Mouse (Mus musculus): Measurements from ENCODE around the gene Bud31. TPM values are rescaled to one million over a fixed set of nuclear protein-coding genes. Genes with fewer than 3 reads are reported as not detected.

Gene Bud31
- polyA plus RNA-seq (2014; fragmentation: Illumina TruSeq; extraction: RNeasy Lipid Tissue Mini Kit (QIAGEN cat#74804); ENCODE audit: low read depth, low replicate concordance): 146 TPM

DNA sequence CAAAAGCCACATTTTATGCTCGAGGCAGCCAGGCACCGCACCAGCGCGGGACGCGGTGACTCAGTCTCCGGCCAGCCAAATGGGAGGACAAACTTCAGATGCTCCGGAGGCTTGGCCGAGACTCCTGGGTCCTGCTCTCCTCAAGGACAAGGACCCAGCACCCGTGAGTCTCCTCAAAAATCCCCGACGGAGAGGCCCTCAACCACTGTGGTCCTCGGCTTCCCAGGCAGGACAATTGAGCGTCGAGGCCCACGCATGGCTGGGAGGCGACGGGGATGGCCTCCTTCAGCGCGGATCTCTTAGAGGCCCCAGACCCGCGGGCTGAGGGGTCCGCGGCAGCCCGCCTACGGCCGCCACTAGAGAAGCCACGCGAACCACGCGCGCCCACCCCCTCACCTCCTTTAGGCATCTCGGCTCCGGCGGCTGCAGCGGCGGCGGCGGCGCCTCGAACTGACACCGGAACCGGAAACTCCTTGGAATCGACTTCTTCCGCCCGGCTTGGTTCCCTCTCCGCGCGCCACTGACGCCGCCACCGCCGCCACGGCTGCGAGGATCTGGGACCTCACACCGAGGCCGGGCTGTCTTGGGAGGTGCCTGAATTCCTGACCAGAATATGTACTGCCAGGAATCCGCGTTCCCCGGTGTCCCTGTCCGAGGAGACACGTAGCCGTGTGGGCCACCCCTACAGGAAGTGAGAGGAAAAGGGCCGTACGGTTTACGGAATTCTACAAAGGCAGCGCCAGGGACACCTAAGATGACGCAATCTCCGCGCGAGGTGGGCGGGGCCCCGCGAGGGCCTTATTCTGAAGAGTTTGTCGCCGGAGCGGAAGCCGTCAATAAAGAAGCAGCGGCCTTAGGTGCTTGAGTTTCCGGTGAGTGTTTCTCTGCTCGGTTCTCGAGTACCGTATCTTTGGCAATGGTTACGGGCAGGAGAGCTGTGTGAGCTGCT lies at the start of gene Bud31, which contains the start of gene Pdap1:
Gene Bud31, plus strand, starts transcription at position 792 of the 949 bp plus-strand sequence.
Gene Pdap1, minus strand, starts transcription at position 668 of the 949 bp plus-strand sequence.

DNA sequence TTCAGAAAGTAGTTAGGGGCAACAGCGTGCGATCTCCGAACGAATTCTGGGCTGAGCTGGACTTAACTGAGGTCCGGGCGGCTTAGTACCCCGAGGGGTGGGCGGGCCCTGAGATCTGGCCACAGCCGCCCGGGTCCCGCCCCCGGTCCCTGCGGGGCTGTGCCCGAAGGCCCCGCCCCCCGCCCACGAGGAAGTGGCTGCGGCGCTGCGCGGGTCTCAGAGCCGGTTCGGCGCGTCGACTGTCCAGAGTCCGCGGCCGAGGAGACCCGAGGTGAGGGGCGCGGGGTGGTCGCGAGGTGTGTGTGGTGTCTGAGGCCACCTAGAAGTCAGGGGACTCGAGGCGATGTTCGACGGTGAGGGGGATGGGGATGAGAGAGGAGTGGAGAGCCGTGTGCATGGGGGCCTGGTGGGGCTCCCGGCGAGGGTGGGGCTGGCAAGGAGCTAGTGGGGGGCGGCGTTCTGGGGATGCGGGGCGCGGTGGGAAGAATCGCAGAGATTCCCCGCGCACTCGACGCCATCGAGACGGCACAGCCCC lies 26.0 kb upstream of the Bud31 start, which contains the start of gene Arpc1b:
Gene Arpc1b, plus strand, starts transcription at position 145 of the 535 bp plus-strand sequence.

DNA sequence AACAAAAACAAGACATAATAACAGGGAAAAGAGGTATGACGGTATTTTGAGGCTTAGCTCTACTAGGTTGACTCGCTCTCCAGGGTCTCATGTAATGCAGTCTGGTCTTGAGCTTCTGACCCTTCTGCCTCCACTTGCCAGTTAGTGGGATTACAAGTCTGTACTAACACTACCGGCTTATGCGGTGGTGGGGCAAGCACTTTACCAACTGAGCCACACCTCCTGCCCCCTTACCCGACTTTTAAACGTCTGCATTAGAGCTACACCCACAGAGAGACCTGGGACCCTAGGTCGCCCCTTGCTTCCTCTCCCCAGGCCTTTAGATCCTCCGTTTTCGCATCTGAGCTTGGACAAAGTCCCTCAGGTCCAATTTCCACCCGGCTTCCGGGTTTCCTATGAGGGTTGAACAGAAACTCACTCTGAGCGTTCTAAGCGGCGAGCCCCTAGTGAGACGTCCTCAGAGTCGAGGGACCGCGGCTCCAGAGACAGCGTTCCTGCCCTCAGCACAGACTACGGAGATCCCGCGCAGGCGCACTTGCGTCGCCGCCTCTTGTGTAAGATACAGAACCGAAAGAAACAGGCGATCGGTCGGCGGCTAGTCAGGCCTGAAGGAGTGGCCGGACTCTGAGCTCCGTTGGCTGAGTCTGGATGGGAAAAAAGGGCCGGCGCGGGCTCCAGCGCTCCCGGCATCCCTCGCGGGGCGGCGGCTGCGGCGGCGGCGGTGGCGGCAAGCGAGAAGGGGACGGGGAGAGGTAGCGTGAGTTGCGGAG lies 26.6 kb downstream of the Bud31 start, which contains the start of the genes Ptcd1 and Cpsf4:
Gene Ptcd1, minus strand, starts transcription at position 573 of the 770 bp plus-strand sequence.
Gene Cpsf4, plus strand, starts transcription at position 678 of the 770 bp plus-strand sequence.

DNA sequence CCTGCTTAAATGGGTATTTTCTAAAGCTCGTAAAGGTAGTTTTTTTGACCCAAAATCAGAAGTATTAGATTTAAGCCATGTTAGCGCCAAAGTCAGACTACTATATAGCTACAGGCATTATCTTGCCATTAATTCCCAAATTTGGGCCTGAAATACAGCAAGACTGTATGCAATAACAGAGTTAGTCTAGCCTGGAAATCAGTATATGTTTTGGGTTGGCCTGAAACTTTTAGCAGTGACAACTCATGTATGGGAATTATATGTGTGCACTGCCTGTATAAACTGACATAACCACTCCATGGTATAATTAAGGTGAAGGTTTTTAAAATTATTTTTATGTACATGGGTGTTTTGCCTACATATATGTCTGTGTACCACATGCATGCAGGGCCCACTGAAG lies 51.8 kb downstream of the Bud31 start, which contains the start of gene Atp5j2:
Gene Atp5j2, minus strand, starts transcription at position 101 of the 400 bp plus-strand sequence.

Other genes with a start within 250 kb of the Bud31 start
- gene Smurf1, start 174.5 kb upstream of the Bud31 start, polyA plus RNA-seq (2014; fragmentation: Illumina TruSeq; extraction: RNeasy Lipid Tissue Mini Kit (QIAGEN cat#74804); ENCODE audit: low read depth, low replicate concordance): 4.1 TPM
- gene Gm4871, start 107.6 kb upstream of the Bud31 start, polyA plus RNA-seq (2014; fragmentation: Illumina TruSeq; extraction: RNeasy Lipid Tissue Mini Kit (QIAGEN cat#74804); ENCODE audit: low read depth, low replicate concordance): not detected
- gene 1700018F24Rik, start 97.4 kb upstream of the Bud31 start, polyA plus RNA-seq (2014; fragmentation: Illumina TruSeq; extraction: RNeasy Lipid Tissue Mini Kit (QIAGEN cat#74804); ENCODE audit: low read depth, low replicate concordance): not detected
- gene Arpc1a, start 56.5 kb upstream of the Bud31 start, polyA plus RNA-seq (2014; fragmentation: Illumina TruSeq; extraction: RNeasy Lipid Tissue Mini Kit (QIAGEN cat#74804); ENCODE audit: low read depth, low replicate concordance): 14.7 TPM
- gene Kpna7, start 56.3 kb upstream of the Bud31 start, polyA plus RNA-seq (2014; fragmentation: Illumina TruSeq; extraction: RNeasy Lipid Tissue Mini Kit (QIAGEN cat#74804); ENCODE audit: low read depth, low replicate concordance): not detected
- 7.8 TPM for gene Arpc1b, start 26.1 kb upstream of the Bud31 start, polyA plus RNA-seq (2014; fragmentation: Illumina TruSeq; extraction: RNeasy Lipid Tissue Mini Kit (QIAGEN cat#74804); ENCODE audit: low read depth, low replicate concordance)
- 22.0 TPM for gene Pdap1, start 124 bp upstream of the Bud31 start, polyA plus RNA-seq (2014; fragmentation: Illumina TruSeq; extraction: RNeasy Lipid Tissue Mini Kit (QIAGEN cat#74804); ENCODE audit: low read depth, low replicate concordance)
- 1.1 TPM for gene Ptcd1, start 26.7 kb downstream of the Bud31 start, polyA plus RNA-seq (2014; fragmentation: Illumina TruSeq; extraction: RNeasy Lipid Tissue Mini Kit (QIAGEN cat#74804); ENCODE audit: low read depth, low replicate concordance)
- gene Cpsf4, start 26.9 kb downstream of the Bud31 start, polyA plus RNA-seq (2014; fragmentation: Illumina TruSeq; extraction: RNeasy Lipid Tissue Mini Kit (QIAGEN cat#74804); ENCODE audit: low read depth, low replicate concordance): 3.5 TPM
- 48.6 TPM for gene Atp5j2, start 51.7 kb downstream of the Bud31 start, polyA plus RNA-seq (2014; fragmentation: Illumina TruSeq; extraction: RNeasy Lipid Tissue Mini Kit (QIAGEN cat#74804); ENCODE audit: low read depth, low replicate concordance)
- gene Zkscan14, start 61.5 kb downstream of the Bud31 start, polyA plus RNA-seq (2014; fragmentation: Illumina TruSeq; extraction: RNeasy Lipid Tissue Mini Kit (QIAGEN cat#74804); ENCODE audit: low read depth, low replicate concordance): 1.2 TPM
- gene Zkscan5, start 64.2 kb downstream of the Bud31 start, polyA plus RNA-seq (2014; fragmentation: Illumina TruSeq; extraction: RNeasy Lipid Tissue Mini Kit (QIAGEN cat#74804); ENCODE audit: low read depth, low replicate concordance): 4.2 TPM
- 48.2 TPM for gene Zfp655, start 91.4 kb downstream of the Bud31 start, polyA plus RNA-seq (2014; fragmentation: Illumina TruSeq; extraction: RNeasy Lipid Tissue Mini Kit (QIAGEN cat#74804); ENCODE audit: low read depth, low replicate concordance)
- gene Zscan25, start 140.1 kb downstream of the Bud31 start, polyA plus RNA-seq (2014; fragmentation: Illumina TruSeq; extraction: RNeasy Lipid Tissue Mini Kit (QIAGEN cat#74804); ENCODE audit: low read depth, low replicate concordance): 0.29 TPM
- 0.45 TPM for gene Cyp3a57, start 204.9 kb downstream of the Bud31 start, polyA plus RNA-seq (2014; fragmentation: Illumina TruSeq; extraction: RNeasy Lipid Tissue Mini Kit (QIAGEN cat#74804); ENCODE audit: low read depth, low replicate concordance)

All from liver, adult 10 weeks (tissue).